Mouse (Mus musculus): Measurements from ENCODE around the gene Adh7. TPM values are rescaled to one million over a fixed set of nuclear protein-coding genes. Genes with fewer than 3 reads are reported as not detected.

Gene Adh7
- polyA plus RNA-seq, 1 experiment from 2014 or later: not detected

- H3K36me3 ChIP-seq (ENCODE audit: control insufficient read depth, insufficient read depth, low read length): no peaks in the 10 kb centered on the region
- no peaks in the 10 kb centered on the region for H3K9me3 ChIP-seq (ENCODE audit: control insufficient read depth, low read length)
- H3K4me2 ChIP-seq (ENCODE audit: low read depth, severe bottlenecking): no peak overlapping the region
- ATAC-seq (ENCODE audit: insufficient number of reproducible peaks, low FRiP score, low TSS enrichment, low read depth) (no peak), DNase-seq (ENCODE audit: low spot score) (no peak)
- H3K4me3 ChIP-seq (ENCODE audit: low read depth, low read length): no peak overlapping the region
- no peak overlapping the region for H3K9ac ChIP-seq (ENCODE audit: low read length)
- H3K27ac ChIP-seq (replicated peaks; ENCODE audit: low read depth, low read length): no peak overlapping the region
- H3K4me1 ChIP-seq (ENCODE audit: control insufficient read depth, insufficient read depth, low read length): no peaks in the 10 kb centered on the region
- no peaks in the 10 kb centered on the region for H3K27me3 ChIP-seq (ENCODE audit: control insufficient read depth, insufficient read depth, low read length)
- WGBS: 77% methylated on average over 5 of the region's 5 CpGs
These were observed 45.8 kb downstream of the Adh7 start for GRCm38 (mm10) chr3:138263154-138263930.

- Histone ChIP-seq H3K4me3 (ENCODE audit: low read depth, low read length) (no peak overlapping the region), H3K9ac (ENCODE audit: low read length) (no peak overlapping the region), H3K9me3 (ENCODE audit: control insufficient read depth, low read length) (no peaks in the 10 kb centered on the region), H3K27ac (replicated peaks; ENCODE audit: low read depth, low read length) (no peak overlapping the region), H3K4me2 (ENCODE audit: low read depth, severe bottlenecking) (no peak overlapping the region), H3K36me3 (ENCODE audit: control insufficient read depth, insufficient read depth, low read length) (no peaks in the 10 kb centered on the region), H3K4me1 (ENCODE audit: control insufficient read depth, insufficient read depth, low read length) (no peaks in the 10 kb centered on the region), H3K27me3 (ENCODE audit: control insufficient read depth, insufficient read depth, low read length) (no peaks in the 10 kb centered on the region)
- DNase-seq (ENCODE audit: low spot score): no peak
- no peak for ATAC-seq (ENCODE audit: insufficient number of reproducible peaks, low FRiP score, low TSS enrichment, low read depth)
- 84% methylated on average over 3 of the region's 3 CpGs for WGBS
These were observed 47.1 kb downstream of the Adh7 start for GRCm38 (mm10) chr3:138264648-138265047.

- H3K4me1 ChIP-seq (ENCODE audit: control insufficient read depth, insufficient read depth, low read length): no peaks in the 10 kb centered on the region
- H3K4me2 ChIP-seq (ENCODE audit: low read depth, severe bottlenecking): no peak overlapping the region
- H3K9ac ChIP-seq (ENCODE audit: low read length): no peak overlapping the region
- H3K27me3 ChIP-seq (ENCODE audit: control insufficient read depth, insufficient read depth, low read length): no peaks in the 10 kb centered on the region
- ATAC-seq (ENCODE audit: insufficient number of reproducible peaks, low FRiP score, low TSS enrichment, low read depth): no peak
- 3% methylated on average over 1 of the region's 1 CpGs for WGBS
- no peaks in the 10 kb centered on the region for H3K36me3 ChIP-seq (ENCODE audit: control insufficient read depth, insufficient read depth, low read length)
- no peak for DNase-seq (ENCODE audit: low spot score)
- no peak overlapping the region for H3K4me3 ChIP-seq (ENCODE audit: low read depth, low read length)
- no peak overlapping the region for H3K27ac ChIP-seq (replicated peaks; ENCODE audit: low read depth, low read length)
- no peaks in the 10 kb centered on the region for H3K9me3 ChIP-seq (ENCODE audit: control insufficient read depth, low read length)
These were observed 52.9 kb downstream of the Adh7 start for GRCm38 (mm10) chr3:138270507-138270906.

- H3K4me3 ChIP-seq (ENCODE audit: low read depth, low read length): no peak overlapping the region
- H3K27me3 ChIP-seq (ENCODE audit: control insufficient read depth, insufficient read depth, low read length): no peaks in the 10 kb centered on the region
- no peak overlapping the region for H3K27ac ChIP-seq (replicated peaks; ENCODE audit: low read depth, low read length)
- H3K36me3 ChIP-seq (ENCODE audit: control insufficient read depth, insufficient read depth, low read length): no peaks in the 10 kb centered on the region
- no peak overlapping the region for H3K4me2 ChIP-seq (ENCODE audit: low read depth, severe bottlenecking)
- no peaks in the 10 kb centered on the region for H3K4me1 ChIP-seq (ENCODE audit: control insufficient read depth, insufficient read depth, low read length)
- WGBS: 43% methylated on average over 2 of the region's 2 CpGs
- DNase-seq (ENCODE audit: low spot score): no peak
- no peak for ATAC-seq (ENCODE audit: insufficient number of reproducible peaks, low FRiP score, low TSS enrichment, low read depth)
- H3K9ac ChIP-seq (ENCODE audit: low read length): no peak overlapping the region
- H3K9me3 ChIP-seq (ENCODE audit: control insufficient read depth, low read length): no peaks in the 10 kb centered on the region
These were observed 53.7 kb downstream of the Adh7 start for GRCm38 (mm10) chr3:138271297-138271696.

- WGBS: 90% methylated on average over 7 of the region's 7 CpGs
- no peaks in the 10 kb centered on the region for H3K36me3 ChIP-seq (ENCODE audit: control insufficient read depth, insufficient read depth, low read length)
- no peaks in the 10 kb centered on the region for H3K9me3 ChIP-seq (ENCODE audit: control insufficient read depth, low read length)
- no peak overlapping the region for H3K4me2 ChIP-seq (ENCODE audit: low read depth, severe bottlenecking)
- ATAC-seq (ENCODE audit: insufficient number of reproducible peaks, low FRiP score, low TSS enrichment, low read depth) (no peak), DNase-seq (ENCODE audit: low spot score) (no peak)
- H3K27me3 ChIP-seq (ENCODE audit: control insufficient read depth, insufficient read depth, low read length): no peaks in the 10 kb centered on the region
- H3K27ac ChIP-seq (replicated peaks; ENCODE audit: low read depth, low read length): no peak overlapping the region
- H3K4me3 ChIP-seq (ENCODE audit: low read depth, low read length): no peak overlapping the region
- no peaks in the 10 kb centered on the region for H3K4me1 ChIP-seq (ENCODE audit: control insufficient read depth, insufficient read depth, low read length)
- no peak overlapping the region for H3K9ac ChIP-seq (ENCODE audit: low read length)
These were observed 55.5 kb downstream of the Adh7 start for GRCm38 (mm10) chr3:138273080-138273479.

GRCm38 (mm10) chr3:138275100-138275499 is 57.5 kb downstream of the Adh7 start:
- Histone ChIP-seq H3K27ac (replicated peaks; ENCODE audit: low read depth, low read length) (no peak overlapping the region), H3K4me1 (ENCODE audit: control insufficient read depth, insufficient read depth, low read length) (no peaks in the 10 kb centered on the region), H3K4me2 (ENCODE audit: low read depth, severe bottlenecking) (no peak overlapping the region), H3K27me3 (ENCODE audit: control insufficient read depth, insufficient read depth, low read length) (no peaks in the 10 kb centered on the region), H3K4me3 (ENCODE audit: low read depth, low read length) (no peak overlapping the region), H3K36me3 (ENCODE audit: control insufficient read depth, insufficient read depth, low read length) (no peaks in the 10 kb centered on the region), H3K9ac (ENCODE audit: low read length) (no peak overlapping the region), H3K9me3 (ENCODE audit: control insufficient read depth, low read length) (no peaks in the 10 kb centered on the region)
- ATAC-seq (ENCODE audit: insufficient number of reproducible peaks, low FRiP score, low TSS enrichment, low read depth) (no peak), DNase-seq (ENCODE audit: low spot score) (no peak)
- 69% methylated on average over 3 of the region's 3 CpGs for WGBS

- H3K4me1 ChIP-seq (ENCODE audit: control insufficient read depth, insufficient read depth, low read length): no peaks in the 10 kb centered on the region
- H3K4me2 ChIP-seq (ENCODE audit: low read depth, severe bottlenecking): no peak overlapping the region
- WGBS: 95% methylated on average over 9 of the region's 9 CpGs
- H3K27ac ChIP-seq (replicated peaks; ENCODE audit: low read depth, low read length): no peak overlapping the region
- H3K9ac ChIP-seq (ENCODE audit: low read length): no peak overlapping the region
- ATAC-seq (ENCODE audit: insufficient number of reproducible peaks, low FRiP score, low TSS enrichment, low read depth) (no peak), DNase-seq (ENCODE audit: low spot score) (no peak)
- H3K36me3 ChIP-seq (ENCODE audit: control insufficient read depth, insufficient read depth, low read length): no peaks in the 10 kb centered on the region
- no peaks in the 10 kb centered on the region for H3K9me3 ChIP-seq (ENCODE audit: control insufficient read depth, low read length)
- H3K4me3 ChIP-seq (ENCODE audit: low read depth, low read length): no peak overlapping the region
- H3K27me3 ChIP-seq (ENCODE audit: control insufficient read depth, insufficient read depth, low read length): no peaks in the 10 kb centered on the region
These were observed 65.0 kb downstream of the Adh7 start for GRCm38 (mm10) chr3:138282556-138282955.

All from limb, embryonic 11.5 days (tissue).